Mouse (Mus musculus): ENCODE measurements around the gene Tut1.
"Not testable (repeated sequence)": the region's sequence is repeated elsewhere in the genome, so short reads cannot be mapped to it uniquely, and the experiment has no call there.

Gene Tut1

GRCm38 (mm10) chr19:8943047-8943446, 10.6 kb upstream of the Tut1 start:
- DNase-seq = no peak

- no peak for DNase-seq
These were observed 9.6 kb upstream of the Tut1 start for GRCm38 (mm10) chr19:8944062-8944461.

DNA sequence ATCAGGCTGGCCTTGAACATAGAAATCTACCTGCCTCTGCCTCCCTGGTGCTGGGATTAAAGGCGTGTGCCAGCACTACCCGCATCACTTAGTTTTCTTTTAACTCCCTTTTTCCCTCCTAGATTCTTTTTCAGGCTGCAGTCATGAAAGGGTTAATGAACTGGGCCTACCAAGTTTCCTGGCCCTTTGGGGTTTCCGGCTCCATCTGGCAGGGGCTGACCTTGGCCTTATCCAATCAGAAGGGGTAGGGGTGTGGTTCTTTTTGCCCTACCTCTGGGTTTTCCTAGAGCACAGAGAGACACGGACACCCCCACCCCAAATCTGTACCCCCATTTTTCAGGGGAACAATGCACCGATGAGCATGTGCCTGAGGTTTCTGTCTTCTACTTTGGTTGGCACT, 8.9 kb upstream of the Tut1 start:
- DNase-seq = peak; percentile 83

DNA sequence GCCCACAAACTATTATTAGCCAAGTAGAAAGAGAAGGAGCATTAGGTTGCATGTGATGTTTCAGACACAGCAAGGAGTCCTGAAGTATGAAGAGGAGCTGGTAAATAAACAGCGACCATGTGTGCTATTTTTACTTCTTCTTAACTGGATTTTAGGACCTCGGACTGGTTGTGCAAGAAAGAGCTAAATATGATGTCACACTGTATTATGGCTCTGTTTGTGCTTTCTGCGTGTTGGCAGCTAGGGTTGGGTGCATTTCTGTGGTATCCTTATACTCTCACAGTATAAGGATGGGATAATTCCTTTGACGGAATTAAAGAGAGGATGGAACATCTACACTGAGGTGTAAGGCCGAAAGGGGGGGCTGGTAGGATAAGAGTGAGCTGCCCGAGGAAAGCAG, 8.4 kb upstream of the Tut1 start:
- DNase-seq = no peak

DNA sequence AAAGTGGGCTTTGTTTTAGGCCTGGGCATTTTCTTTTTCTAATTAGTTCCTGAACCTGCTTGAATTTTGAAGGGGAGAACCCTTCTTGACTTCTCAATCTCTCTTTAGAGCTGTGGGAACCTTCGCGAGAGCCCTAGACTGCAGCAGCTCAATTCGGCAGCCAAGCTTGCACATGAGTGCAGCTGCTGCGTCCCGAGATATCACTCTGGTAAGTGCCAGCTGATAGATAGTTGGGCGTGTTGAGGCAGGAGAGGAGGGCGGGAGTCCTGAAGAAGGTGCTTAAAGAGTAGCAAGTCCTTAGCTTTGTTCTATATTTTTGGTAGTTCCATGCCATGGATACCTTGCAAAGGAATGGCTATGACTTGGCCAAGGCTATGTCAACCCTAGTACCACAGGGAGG, 6.7 kb upstream of the Tut1 start:
- no peak for DNase-seq

DNA sequence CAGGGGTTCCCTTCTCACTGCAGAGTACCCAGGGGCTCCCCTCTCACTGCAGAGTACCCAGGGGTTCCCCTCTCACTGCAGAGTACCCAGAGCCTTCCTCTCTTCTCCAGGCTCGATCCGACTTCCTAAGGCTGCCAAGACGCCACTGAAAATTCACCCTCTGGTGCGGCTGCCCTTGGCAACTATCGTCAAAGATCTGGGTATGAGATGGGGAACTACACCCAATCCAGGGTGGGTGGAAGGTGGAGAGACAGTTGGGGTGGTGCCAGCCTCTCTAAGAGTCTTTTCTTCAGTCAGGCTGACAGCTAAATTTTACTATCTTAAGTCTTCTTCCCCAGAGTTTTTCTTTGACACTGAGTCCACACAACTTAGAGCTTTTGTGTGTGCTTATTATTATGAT, 3.5 kb upstream of the Tut1 start:
- DNase-seq = no peak

- no peak for DNase-seq
These were observed 1.4 kb upstream of the Tut1 start for GRCm38 (mm10) chr19:8952241-8952640.

DNA sequence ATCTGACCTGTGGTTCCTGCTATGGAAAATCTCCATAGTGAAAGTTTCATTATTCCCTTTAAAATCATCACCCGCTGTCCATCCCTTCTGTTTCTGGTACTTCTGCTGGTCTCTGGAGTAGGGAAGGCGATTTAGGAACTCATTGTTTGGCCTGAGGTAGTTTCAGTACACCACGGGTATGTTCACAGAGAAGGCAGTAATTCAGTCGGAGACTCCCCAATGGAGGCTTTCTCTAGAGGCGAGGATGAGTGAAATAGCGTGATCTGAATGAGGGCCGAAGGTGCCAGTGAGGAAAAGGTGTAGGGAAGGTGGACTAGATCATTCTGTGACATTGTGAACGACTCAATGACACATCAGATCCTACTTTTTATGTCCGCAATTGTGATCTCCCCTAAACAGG, 524 bp downstream of the Tut1 start:
- DNase-seq = peak; percentile 6

DNA sequence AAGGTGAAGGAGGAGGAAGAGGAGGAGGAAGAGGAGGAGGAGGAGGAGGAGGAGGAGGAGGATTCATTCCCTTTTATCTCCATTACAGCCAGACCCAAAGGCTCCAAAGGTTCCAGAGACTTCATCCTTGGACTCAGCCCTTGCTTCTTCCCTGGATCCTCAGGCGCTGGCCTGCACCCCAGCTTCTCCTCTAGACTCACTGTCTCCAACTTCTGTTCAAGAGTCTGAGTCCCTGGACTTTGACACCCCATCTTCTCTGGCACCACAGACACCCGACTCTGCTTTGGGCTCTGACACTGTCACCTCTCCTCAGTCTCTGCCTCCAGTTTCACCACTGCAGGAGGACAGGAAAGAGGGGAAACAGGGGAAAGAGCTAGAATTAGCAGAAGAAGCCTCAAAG, 8.6 kb downstream of the Tut1 start:
- DNase-seq = no peak

GRCm38 (mm10) chr19:8965075-8965474, 11.4 kb downstream of the Tut1 start:
- DNase-seq = no peak

DNA sequence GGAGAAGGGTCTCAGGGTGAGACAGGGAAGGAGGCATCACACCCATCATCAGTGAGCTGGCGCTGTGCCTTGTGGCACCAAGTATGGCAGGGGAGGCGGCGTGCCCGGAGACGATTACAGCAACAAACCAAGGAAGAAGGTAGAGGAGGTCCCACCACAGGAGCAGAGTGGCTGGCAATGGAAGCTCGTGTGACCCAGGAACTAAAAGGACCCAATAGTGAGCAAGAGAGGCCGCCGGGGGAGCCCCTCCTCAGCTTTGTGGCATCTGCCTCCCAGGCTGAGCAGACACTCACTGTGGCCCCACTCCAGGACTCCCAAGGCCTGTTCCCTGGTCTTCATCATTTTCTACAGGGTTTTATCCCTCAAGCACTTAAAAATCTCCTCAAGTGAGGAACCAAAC, 12.1 kb downstream of the Tut1 start:
- no peak for DNase-seq

DNA sequence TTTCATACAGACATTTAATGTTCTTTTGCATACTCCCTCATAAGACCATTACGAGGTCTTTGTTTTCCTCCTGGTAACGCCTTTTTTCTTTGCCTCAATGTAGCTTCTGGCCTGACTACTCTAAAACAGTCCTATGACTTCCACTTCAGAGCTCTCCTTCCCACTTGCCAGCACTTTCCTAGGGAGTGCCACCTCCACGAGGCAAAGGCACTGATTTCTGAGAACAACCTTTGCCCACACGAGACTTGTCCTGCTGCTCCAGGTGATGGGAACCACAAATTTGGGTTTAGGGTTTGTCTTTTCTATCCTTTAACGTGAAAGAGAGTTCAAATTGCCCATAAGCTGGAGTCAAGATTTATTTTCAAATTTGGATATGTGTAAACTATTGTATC, 12.5 kb downstream of the Tut1 start:
- DNase-seq = no peak

DNA sequence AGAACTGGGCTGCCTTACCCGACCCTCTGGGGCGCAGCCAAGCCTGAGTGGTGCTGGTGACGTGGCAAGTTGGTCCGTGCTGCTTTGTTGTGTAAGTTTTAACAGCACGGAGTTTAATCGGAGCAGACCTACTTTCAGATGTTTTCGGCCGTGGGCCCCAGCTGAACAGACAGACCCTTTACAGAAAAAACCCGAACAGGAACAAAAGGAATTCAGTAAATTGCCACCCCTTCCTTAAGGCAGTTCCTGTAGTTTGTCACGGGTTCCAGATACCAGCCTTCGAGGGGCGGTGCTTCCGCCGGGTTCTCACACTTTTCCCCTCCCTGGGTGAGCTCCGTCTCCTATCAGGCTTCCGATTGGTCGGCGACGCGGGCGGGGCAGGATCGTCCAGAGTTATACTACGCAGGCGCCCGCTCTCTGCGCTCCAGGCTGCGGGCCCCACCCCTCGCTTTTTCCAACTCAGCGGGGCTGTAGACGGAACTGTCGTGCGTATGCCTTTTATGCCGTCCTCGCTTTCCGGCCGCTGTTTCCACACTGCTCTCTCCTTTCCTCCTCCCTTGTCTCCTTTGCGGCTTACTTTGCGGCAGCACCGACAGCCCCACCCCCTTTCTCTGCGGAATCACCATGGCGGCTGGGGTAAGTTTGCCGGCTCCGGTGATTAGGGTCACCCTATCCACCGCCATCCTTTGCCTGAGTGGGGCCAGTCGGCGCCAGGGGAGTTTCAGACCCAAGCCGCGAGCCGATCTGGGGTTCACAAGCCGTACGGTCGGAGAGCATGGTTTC, 13.1 kb downstream of the Tut1 start, which contains the start of gene Eef1g:
Gene Eef1g (plus strand): TSS at position 452 of the 783 bp plus-strand sequence.
- DNase-seq = peak; percentile 100

DNA sequence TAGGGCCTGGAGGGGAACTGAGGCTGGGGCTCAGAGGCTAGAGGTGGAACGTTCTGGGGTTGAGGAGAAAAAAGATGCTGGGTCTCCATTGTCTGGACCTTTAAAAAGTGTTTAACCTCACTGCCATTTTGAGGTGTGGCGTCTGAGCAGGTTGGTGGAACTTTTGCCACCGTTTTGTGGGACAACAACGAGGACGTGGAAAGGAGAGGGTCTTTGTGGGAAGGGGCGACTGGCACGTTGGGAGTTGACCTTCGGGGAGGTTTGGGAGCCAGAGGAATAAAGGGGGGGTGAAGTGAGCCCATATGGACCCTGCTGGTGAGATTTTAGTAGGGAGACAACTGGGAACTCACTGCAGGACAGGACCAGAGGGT, 13.7 kb downstream of the Tut1 start:
- no peak for DNase-seq

GRCm38 (mm10) chr19:8967893-8968292, 14.2 kb downstream of the Tut1 start:
- DNase-seq = no peak

- DNase-seq = not testable (repeated sequence)
These were observed 18.8 kb downstream of the Tut1 start for GRCm38 (mm10) chr19:8972491-8972890.

GRCm38 (mm10) chr19:8974638-8975037, 21.0 kb downstream of the Tut1 start:
- no peak for DNase-seq

- no peak for DNase-seq
These were observed 21.8 kb downstream of the Tut1 start for GRCm38 (mm10) chr19:8975491-8975890.

DNA sequence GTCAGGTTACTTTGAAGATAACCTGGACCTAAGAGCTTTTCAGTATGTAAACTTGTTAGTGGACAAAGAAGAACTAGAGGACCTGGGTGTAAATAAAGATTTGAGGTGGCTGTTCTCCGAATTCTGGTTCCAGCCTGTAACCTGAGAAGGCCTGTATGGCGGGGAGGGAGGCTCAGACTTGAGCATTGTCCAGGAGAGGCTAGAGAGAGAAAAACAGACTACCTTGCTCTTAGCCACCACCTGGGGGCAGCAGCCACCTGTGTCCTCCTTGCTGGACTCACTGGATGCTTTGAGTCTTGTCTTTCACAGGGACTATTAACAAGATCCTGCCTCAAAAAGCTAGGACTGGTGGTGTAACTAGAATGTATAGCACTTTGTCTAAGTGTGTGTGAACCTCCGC, 22.9 kb downstream of the Tut1 start:
- peak; percentile 62 for DNase-seq

DNA sequence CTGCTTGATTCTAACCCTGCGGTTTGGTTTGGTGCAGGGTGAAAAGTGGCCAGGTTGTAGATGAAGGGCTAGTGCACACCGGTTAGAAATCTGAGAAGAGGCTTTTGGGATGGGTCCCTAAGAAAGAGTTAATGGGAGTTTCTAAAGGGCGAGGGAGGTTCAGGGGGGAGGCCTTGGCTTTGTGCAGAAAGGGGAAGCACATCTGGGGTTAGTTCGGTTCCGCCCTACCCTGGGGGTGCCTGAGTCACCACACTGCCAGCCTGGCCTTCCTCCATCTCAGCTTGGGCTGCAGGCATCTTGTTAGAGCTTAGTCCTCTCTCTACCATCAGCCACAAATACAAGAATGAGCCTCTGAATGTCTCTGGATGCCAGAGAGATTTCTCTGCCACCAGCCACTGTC, 27.1 kb downstream of the Tut1 start:
- DNase-seq = no peak

DNA sequence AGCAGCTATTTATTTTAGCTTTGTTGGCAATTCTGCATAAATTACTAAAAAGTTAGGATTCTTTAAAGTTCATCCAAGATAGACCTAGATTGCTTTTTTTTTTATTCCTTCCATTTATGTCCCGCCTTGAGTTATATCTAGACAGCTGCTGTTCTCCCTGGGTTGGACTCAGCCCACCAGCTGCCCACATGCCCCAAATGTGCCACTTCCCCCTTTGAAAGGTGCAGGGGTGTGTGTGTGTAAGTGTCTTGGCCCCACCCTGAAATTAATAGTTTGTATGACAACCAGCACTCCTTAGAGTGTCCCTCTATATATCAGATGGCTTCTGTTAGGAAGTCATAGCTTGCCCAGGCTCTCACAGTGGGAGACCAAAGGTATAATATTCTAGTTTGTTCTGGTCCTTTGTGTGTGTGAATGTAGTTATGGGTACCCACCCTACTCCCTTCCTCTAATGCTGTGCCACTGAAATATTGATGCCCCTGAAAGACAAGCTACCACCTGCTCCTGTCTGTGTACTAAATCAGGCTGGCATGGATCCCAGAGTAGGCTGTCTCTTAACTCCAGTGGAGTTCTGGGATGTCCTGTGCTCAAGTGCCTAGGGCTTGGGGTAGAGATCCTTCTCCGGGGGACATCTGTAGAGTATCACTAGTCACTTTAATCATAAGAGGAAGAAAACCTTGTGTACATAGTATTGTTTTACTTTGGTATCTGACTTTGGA, 28.0 kb downstream of the Tut1 start:
- DNase-seq = no peak

DNA sequence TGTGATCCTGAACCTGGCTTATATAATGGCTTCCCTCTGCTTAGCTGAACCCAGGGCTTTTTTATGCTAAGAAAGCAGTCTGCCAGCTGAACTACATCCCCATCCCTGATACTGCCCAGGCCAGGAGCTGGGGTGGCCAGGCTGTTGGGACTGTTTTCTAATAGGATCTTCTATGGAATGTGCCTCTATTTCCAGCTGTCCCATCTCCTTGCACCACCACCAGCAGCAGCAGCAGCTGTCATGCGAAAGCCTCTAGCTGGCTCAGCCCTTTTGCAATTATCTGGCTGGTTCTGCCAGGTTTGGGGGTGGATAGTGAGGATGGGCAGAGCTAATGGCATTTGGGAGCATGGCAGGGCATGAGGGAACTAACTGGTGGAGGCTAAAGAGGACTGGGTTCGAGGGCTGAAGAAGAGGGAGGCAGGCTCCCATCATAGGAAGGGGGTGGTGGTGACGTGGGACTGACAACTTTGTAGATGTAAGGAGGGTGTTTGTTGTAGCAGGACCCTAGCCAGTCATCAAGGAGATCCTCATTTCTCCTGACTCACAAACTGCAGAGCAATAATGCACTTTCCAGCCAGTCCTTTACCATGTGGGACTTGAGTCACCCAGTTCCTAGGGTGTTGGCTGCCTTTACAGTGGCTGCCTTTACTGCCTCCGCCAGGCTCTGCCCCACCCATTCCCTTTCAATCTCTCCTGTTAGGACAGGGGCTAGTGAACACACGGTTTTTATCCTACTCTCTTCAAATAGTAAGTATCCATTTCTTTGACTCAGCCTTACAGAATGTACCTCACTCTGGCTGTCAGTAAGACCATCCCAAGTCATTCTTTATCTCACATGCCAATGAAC, 28.9 kb downstream of the Tut1 start:
- no peak for DNase-seq

DNA sequence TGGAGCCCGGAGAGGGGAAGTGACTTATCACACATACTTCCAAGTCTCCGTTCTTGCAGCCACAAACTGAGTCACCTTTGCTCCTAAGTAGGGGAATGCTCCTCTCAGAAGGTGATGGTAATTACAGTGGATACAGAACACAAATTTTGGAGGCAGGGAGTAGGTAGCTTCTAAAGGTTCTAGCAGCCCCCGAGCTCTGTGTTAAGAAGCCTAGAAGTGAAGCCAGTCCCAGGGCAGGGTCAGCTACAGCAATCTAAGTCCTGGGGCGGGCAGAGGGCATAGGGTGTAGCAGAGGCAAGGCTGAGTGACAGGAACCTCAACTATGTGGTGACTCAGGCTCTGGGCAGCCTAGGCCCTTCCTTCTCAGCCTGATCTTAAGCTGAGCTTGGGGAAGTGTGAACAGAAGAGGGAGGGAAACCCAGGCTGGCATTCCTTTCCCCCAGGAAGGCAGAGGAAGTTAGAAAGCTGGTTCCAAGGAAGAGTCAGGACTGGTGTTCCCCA, 29.6 kb downstream of the Tut1 start:
- no peak for DNase-seq
